Mouse (Mus musculus) lung, postnatal 4 days (tissue): Measurements from ENCODE around the gene Rnf20.
A peak's percentile ranks its signal among the peaks of the same experiment; 100 is the strongest.
"Not testable (repeated sequence)": the region's sequence is repeated elsewhere in the genome, so short reads cannot be mapped to it uniquely, and the experiment has no call there.

Source experiments
- DNase-seq, 2 experiments: peaks; one replicate each; pipeline ENCODE4 v3.0.0; 2021

Gene Rnf20

GRCm38 (mm10) chr4:49631319-49632138 lies at the start of gene Rnf20:
Gene Rnf20 (plus strand): TSS chr4:49632006.
- peak; percentile 97 for DNase-seq

GRCm38 (mm10) chr4:49583965-49584831 lies 47.6 kb upstream of the Rnf20 start:
- peak in 1 of 2 experiments; percentile 25 for DNase-seq

GRCm38 (mm10) chr4:49585524-49586101 lies 46.2 kb upstream of the Rnf20 start:
- DNase-seq, result no peak

- no peak for DNase-seq
Observed at GRCm38 (mm10) chr4:49586811-49587210, 45.0 kb upstream of the Rnf20 start.

- no peak for DNase-seq
Observed at GRCm38 (mm10) chr4:49590152-49590551, 41.7 kb upstream of the Rnf20 start.

GRCm38 (mm10) chr4:49596846-49597182 lies 35.0 kb upstream of the Rnf20 start:
- no peak for DNase-seq

GRCm38 (mm10) chr4:49597183-49598100 lies 34.4 kb upstream of the Rnf20 start, which contains the start of gene Tmem246:
Gene Tmem246 (minus strand): TSS chr4:49597876.
- peak; percentile 81 to 88 for DNase-seq

GRCm38 (mm10) chr4:49603161-49603560 lies 28.6 kb upstream of the Rnf20 start:
- no peak for DNase-seq

GRCm38 (mm10) chr4:49604016-49604546 lies 27.7 kb upstream of the Rnf20 start:
- no peak for DNase-seq

GRCm38 (mm10) chr4:49604616-49605015 lies 27.2 kb upstream of the Rnf20 start:
- no peak for DNase-seq

GRCm38 (mm10) chr4:49605459-49605858 lies 26.3 kb upstream of the Rnf20 start:
- no peak for DNase-seq

GRCm38 (mm10) chr4:49616924-49617323 lies 14.9 kb upstream of the Rnf20 start:
- no peak for DNase-seq

GRCm38 (mm10) chr4:49619861-49620260 lies 11.9 kb upstream of the Rnf20 start:
- DNase-seq, result not testable (repeated sequence)

GRCm38 (mm10) chr4:49622272-49622671 lies 9.5 kb upstream of the Rnf20 start:
- no peak for DNase-seq

- no peak for DNase-seq
Observed at GRCm38 (mm10) chr4:49623916-49624315, 7.9 kb upstream of the Rnf20 start.

GRCm38 (mm10) chr4:49624969-49625368 lies 6.8 kb upstream of the Rnf20 start:
- not testable (repeated sequence) for DNase-seq

GRCm38 (mm10) chr4:49626973-49627372 lies 4.8 kb upstream of the Rnf20 start:
- peak; percentile 39 to 77 for DNase-seq

GRCm38 (mm10) chr4:49628941-49629340 lies 2.9 kb upstream of the Rnf20 start:
- DNase-seq, result no peak

GRCm38 (mm10) chr4:49632139-49632481 lies 304 bp downstream of the Rnf20 start:
- DNase-seq, result no peak

GRCm38 (mm10) chr4:49637821-49638220 lies 6.0 kb downstream of the Rnf20 start:
- no peak for DNase-seq

GRCm38 (mm10) chr4:49639913-49640312 lies 8.1 kb downstream of the Rnf20 start:
- DNase-seq, result no peak

GRCm38 (mm10) chr4:49659421-49659820 lies 27.6 kb downstream of the Rnf20 start:
- no peak for DNase-seq
